Mouse (Mus musculus) heart, postnatal 0 days (tissue): ENCODE measurements around the gene Zer1.

Source experiments
- CTCF ChIP-seq: IDR thresholded peaks from 2 replicates; pipeline ENCODE4 v1.5.1; 2016; ENCODE audit warnings: antibody characterized with exemption, control low read depth, low read depth
- EP300 ChIP-seq: IDR thresholded peaks from 2 replicates; pipeline ENCODE4 v1.6.1; 2016; ENCODE audit warnings: antibody characterized with exemption, low read depth

DNA sequence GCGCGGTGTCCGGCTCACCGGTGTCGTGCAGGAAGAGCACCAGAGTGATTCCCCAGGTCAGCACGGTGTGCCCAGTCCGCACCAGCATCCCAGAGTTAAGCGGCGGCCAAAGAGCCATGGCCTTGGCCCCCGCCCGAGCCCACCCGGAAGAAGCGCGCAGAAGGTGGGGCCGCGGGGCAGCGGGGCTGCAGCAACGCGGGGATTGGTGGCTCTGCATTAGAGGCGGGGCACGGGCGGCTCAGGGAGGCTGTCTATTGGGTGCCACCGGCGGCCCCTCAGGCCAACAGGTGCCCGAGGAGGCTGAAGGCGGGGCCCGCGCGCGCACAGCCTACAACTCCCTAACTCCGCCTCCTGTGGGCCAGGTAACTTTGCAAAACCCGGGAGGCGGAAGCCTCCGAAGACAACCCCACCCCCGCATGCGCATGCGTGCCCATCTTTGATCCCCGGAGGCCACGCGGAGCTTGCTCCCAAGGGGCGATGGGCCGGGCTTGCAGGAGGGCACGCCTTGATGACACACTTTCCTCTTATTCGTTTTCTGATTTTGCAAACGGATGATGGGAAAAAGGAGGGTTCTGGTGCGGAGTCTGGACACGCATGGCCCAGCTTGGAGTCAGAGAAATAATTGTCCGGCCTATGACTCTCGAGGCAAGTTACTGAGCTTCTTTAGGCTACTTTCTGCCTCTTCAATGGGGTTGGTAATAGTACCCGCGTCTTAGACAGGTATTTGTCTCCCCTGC lies 30.7 kb downstream of the Zer1 start, which contains the start of gene Zdhhc12:
- TF ChIP-seq CTCF (no peak), EP300 (no peak)
